In genomic region chr11:3129852-3130251, GRCm38 (mm10) we compare ENCODE assay signal across 8 mouse cellular contexts.
DNase-seq lines count a peak whose midpoint lies in the region; ATAC-seq lines count a peak whose summit lies in the region.
"Not testable (repeated sequence)": the region's sequence is repeated elsewhere in the genome, so short reads cannot be mapped to it uniquely, and the experiment has no call there.

No protein-coding gene starts in this region.

- H3K27me3 ChIP-seq in embryonic facial prominence, embryonic 15.5 days; midbrain, embryonic 11.5 days (ENCODE audit: control insufficient read depth, insufficient read depth, low read length): not testable (repeated sequence)

- not testable (repeated sequence) for H3K27ac ChIP-seq in embryonic facial prominence, embryonic 15.5 days (replicated peaks); midbrain, embryonic 11.5 days (ENCODE audit: low read depth, low read length)

- 92% methylated on average over 6 of the region's 8 CpGs for WGBS in embryonic facial prominence, embryonic 15.5 days
- 88% methylated on average over 5 of the region's 8 CpGs for WGBS in midbrain, embryonic 11.5 days

- H3K9me3 ChIP-seq in embryonic facial prominence, embryonic 15.5 days (replicated peaks) = peaks cover 17% of the 10 kb centered on the region
- H3K9me3 ChIP-seq in midbrain, embryonic 11.5 days (ENCODE audit: control insufficient read depth, low read length) = not testable (repeated sequence)

- H3K4me2 ChIP-seq in embryonic facial prominence, embryonic 15.5 days (replicated peaks); midbrain, embryonic 11.5 days: not testable (repeated sequence)

- not testable (repeated sequence) for H3K4me1 ChIP-seq in embryonic facial prominence, embryonic 15.5 days; midbrain, embryonic 11.5 days (ENCODE audit: control insufficient read depth, insufficient read depth, low read length)

- DNase-seq in adrenal gland, postnatal 14 days = peak; percentile 68
- DNase-seq in heart, adult 18-20 months = peak; percentile 78 to 84
- peak; percentile 70 for DNase-seq in kidney, postnatal 10 days
- DNase-seq in left cerebral cortex, postnatal 10 days (ENCODE audit: extremely low spot score in 1 of 2, low spot score in 2 of 2) = peak; percentile 89 to 92
- not testable (repeated sequence) for DNase-seq in midbrain, embryonic 11.5 days (ENCODE audit: low spot score, missing footprints)
- peak; percentile 71 to 85 for DNase-seq in spleen, postnatal 10 days (ENCODE audit: low spot score in 2 of 2)
- DNase-seq in urinary bladder, postnatal 14 days (ENCODE audit: low spot score) = peak; percentile 76

- intact Hi-C loops in left cerebral cortex, postnatal 10 days (cut with DNase I) = not testable (repeated sequence)

- H3K4me3 ChIP-seq in embryonic facial prominence, embryonic 15.5 days (replicated peaks); midbrain, embryonic 11.5 days (ENCODE audit: low read depth, low read length): not testable (repeated sequence)

- H3K9ac ChIP-seq in embryonic facial prominence, embryonic 15.5 days; midbrain, embryonic 11.5 days (ENCODE audit: low read length): not testable (repeated sequence)

- H3K36me3 ChIP-seq in embryonic facial prominence, embryonic 15.5 days; midbrain, embryonic 11.5 days (ENCODE audit: control insufficient read depth, insufficient read depth, low read length): not testable (repeated sequence)

- peak; percentile 4; the same call in 1 of the 2 replicates for ATAC-seq in embryonic facial prominence, embryonic 15.5 days (ENCODE audit: insufficient number of reproducible peaks, low FRiP score, low TSS enrichment, low read depth)
- peak; percentile 6; the same call in 1 of the 2 replicates for ATAC-seq in midbrain, embryonic 11.5 days (ENCODE audit: low FRiP score)
